Mouse (Mus musculus): Measurements from ENCODE around the gene Lmnb2.

GRCm38 (mm10) chr10:80913364-80914011 lies 4.6 kb downstream of the Lmnb2 start:
- no peak for TF ChIP-seq CTCF (IDR thresholded peaks at IDR 0.05; ENCODE audit: borderline replicate concordance, control insufficient read depth, extremely low read depth, insufficient read depth, low read length, poor library complexity)
- no peak for TF ChIP-seq POLR2A (IDR thresholded peaks at IDR 0.05; ENCODE audit: control insufficient read depth, extremely low read depth, insufficient read depth, low read length, poor library complexity)

All from thymus, adult 2 months (tissue).